Mouse (Mus musculus): ENCODE data around the gene Ocln. TPM values are rescaled to one million over a fixed set of nuclear protein-coding genes. Genes with fewer than 3 reads are reported as not detected.

The Ocln gene
- polyA plus RNA-seq, 1 experiment from 2014 or later = 76.9 TPM

DNA sequence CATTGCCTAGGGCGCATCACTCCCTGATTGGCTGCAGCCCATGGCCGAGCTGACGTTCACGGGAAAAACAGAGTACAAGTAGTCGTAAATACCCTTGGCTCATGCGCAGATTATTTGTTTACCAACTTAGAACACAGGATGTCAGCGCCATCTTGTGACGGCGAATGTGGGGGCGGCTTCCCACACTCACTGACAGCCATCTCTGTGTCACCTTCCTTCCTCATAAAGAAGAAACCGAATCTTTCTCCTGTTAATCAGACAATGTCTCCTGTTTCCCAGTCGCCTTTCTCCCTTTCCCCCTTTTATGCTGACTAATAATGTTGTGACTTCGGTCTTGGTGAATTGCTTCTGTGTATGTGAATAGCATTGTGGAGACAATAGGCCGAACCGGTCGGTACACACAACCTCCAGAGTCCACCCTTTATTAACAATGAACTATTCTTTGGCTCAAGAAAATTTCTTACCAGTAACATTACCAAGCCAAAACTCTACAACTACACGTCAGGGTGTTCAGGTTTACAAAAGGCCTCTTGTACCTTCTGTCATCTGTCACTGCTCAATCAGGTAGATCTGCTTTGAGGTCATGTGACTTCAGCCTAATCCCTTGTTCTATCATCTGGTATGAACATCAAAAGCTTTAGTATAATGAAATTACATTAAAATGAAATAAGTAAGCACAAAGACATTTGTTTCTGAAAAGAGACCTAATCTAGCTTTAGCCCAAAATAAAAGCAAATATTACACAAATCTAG lies 41.7 kb upstream of the Ocln start:
- Histone ChIP-seq H3K4me3 (ENCODE audit: low read depth, low read length) (no peak overlapping the region), H3K27me3 (replicated peaks; ENCODE audit: insufficient read depth, low read length) (no peaks in the 10 kb centered on the region), H3K27ac (ENCODE audit: low read length) (peak overlapping the region; percentile 70), H3K9me3 (ENCODE audit: low read length) (no peaks in the 10 kb centered on the region), H3K36me3 (ENCODE audit: insufficient read depth, low read length) (no peaks in the 10 kb centered on the region), H3K9ac (replicated peaks; ENCODE audit: low read depth) (no peak overlapping the region), H3K4me2 (replicated peaks; ENCODE audit: low read depth, low read length) (no peak overlapping the region), H3K4me1 (ENCODE audit: insufficient read depth, low read depth, low read length) (no peaks in the 10 kb centered on the region)
- TF ChIP-seq EP300 (IDR thresholded peaks at IDR 0.05) (no peak), CTCF (IDR thresholded peaks at IDR 0.05) (no peak; the same call in 1 of the 2 replicates)
- ATAC-seq (peak; percentile 73), DNase-seq (ENCODE audit: low spot score) (peak; percentile 74)
- 54% methylated on average over 11 of the region's 17 CpGs for WGBS

DNA sequence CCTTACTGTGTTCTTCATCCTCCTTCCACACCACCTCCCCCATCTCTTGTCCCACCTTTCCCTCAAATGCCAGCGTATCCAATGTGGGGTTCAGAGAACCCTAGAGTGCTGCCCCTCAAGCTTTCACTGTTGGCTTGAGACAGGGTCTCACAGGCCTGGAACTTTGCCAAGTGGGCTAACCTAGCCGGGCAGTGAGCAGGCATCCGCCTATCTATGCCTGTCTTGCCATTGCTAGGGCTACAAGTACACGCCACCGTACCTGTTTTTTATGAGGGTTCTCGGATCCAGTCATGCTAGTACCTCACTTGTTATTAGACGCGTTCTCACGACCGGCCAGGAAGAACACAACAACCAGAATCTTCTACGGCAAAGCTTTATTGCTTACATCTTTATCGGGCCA lies 36.1 kb upstream of the Ocln start:
- no peaks in the 10 kb centered on the region for H3K27me3 ChIP-seq (replicated peaks; ENCODE audit: insufficient read depth, low read length)
- H3K27ac ChIP-seq (ENCODE audit: low read length) = no peak overlapping the region
- no peaks in the 10 kb centered on the region for H3K4me1 ChIP-seq (ENCODE audit: insufficient read depth, low read depth, low read length)
- DNase-seq (ENCODE audit: low spot score) (no peak), ATAC-seq (no peak)
- no peak overlapping the region for H3K4me2 ChIP-seq (replicated peaks; ENCODE audit: low read depth, low read length)
- H3K9ac ChIP-seq (replicated peaks; ENCODE audit: low read depth) = no peak overlapping the region
- TF ChIP-seq EP300 (IDR thresholded peaks at IDR 0.05) (no peak), CTCF (IDR thresholded peaks at IDR 0.05) (no peak)
- no peaks in the 10 kb centered on the region for H3K9me3 ChIP-seq (ENCODE audit: low read length)
- WGBS = 85% methylated on average over 11 of the region's 12 CpGs
- H3K36me3 ChIP-seq (ENCODE audit: insufficient read depth, low read length) = no peaks in the 10 kb centered on the region
- 0 out of 2 replicates have a peak overlapping the region, but pooled peaks have one; percentile 2 for H3K4me3 ChIP-seq (ENCODE audit: low read depth, low read length)

DNA sequence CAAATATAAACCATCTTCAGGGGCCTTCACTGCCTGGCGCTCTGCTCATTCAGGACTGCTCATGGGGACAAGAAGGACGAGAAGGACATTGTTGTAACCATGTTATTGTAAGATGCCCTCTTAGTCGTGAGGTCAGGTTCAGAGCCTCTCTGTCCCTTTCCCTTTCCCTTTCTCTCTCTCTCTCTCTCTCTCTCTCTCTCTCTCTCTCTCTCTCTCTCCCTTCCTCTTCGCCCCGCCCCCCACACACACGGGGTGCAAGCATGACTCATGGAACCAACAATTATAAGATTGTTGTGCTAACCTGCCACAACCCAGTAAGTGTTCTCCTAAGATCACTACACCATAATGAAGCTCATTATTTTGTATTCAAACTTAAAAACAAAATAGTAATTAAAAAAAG lies 29.6 kb upstream of the Ocln start:
- ATAC-seq = no peak
- Histone ChIP-seq H3K36me3 (ENCODE audit: insufficient read depth, low read length) (no peaks in the 10 kb centered on the region), H3K4me1 (ENCODE audit: insufficient read depth, low read depth, low read length) (no peaks in the 10 kb centered on the region), H3K27me3 (replicated peaks; ENCODE audit: insufficient read depth, low read length) (no peaks in the 10 kb centered on the region), H3K9ac (replicated peaks; ENCODE audit: low read depth) (no peak overlapping the region), H3K4me2 (replicated peaks; ENCODE audit: low read depth, low read length) (no peak overlapping the region), H3K4me3 (ENCODE audit: low read depth, low read length) (no peak overlapping the region), H3K27ac (ENCODE audit: low read length) (peak overlapping the region; percentile 21; the same call in 1 of the 2 replicates), H3K9me3 (ENCODE audit: low read length) (no peaks in the 10 kb centered on the region)
- TF ChIP-seq CTCF (IDR thresholded peaks at IDR 0.05) (no peak), EP300 (IDR thresholded peaks at IDR 0.05) (no peak)
- 37% methylated on average over 6 of the region's 6 CpGs for WGBS
- DNase-seq (ENCODE audit: low spot score) = no peak

DNA sequence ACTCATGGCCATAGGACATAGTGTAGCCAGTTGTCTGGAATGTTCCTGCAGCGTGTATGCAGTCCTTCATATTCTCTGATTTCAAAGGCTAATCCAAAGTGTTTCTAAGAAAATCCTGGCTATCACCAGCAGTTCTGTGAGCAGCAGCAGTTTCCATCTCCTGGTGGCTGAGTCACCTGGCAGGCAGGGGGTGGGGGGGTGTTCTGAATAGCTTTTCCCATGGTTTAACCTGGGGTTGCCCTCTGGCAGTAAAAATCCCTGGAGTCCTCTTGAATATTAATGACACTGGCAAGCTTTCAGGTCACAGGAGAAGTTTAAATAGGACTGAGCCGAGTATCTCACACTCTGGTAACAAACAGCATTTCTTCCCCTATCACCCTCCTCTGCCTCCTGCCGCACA lies 29.2 kb upstream of the Ocln start:
- Histone ChIP-seq H3K36me3 (ENCODE audit: insufficient read depth, low read length) (no peaks in the 10 kb centered on the region), H3K4me1 (ENCODE audit: insufficient read depth, low read depth, low read length) (no peaks in the 10 kb centered on the region), H3K27me3 (replicated peaks; ENCODE audit: insufficient read depth, low read length) (no peaks in the 10 kb centered on the region), H3K9ac (replicated peaks; ENCODE audit: low read depth) (no peak overlapping the region), H3K9me3 (ENCODE audit: low read length) (no peaks in the 10 kb centered on the region), H3K27ac (ENCODE audit: low read length) (peak overlapping the region; percentile 21; the same call in 1 of the 2 replicates), H3K4me2 (replicated peaks; ENCODE audit: low read depth, low read length) (no peak overlapping the region), H3K4me3 (ENCODE audit: low read depth, low read length) (no peak overlapping the region)
- ATAC-seq (peak; percentile 46), DNase-seq (ENCODE audit: low spot score) (peak; percentile 35)
- no peak for TF ChIP-seq EP300 (IDR thresholded peaks at IDR 0.05)
- no peak for TF ChIP-seq CTCF (IDR thresholded peaks at IDR 0.05)
- WGBS = 10% methylated on average over 3 of the region's 3 CpGs

DNA sequence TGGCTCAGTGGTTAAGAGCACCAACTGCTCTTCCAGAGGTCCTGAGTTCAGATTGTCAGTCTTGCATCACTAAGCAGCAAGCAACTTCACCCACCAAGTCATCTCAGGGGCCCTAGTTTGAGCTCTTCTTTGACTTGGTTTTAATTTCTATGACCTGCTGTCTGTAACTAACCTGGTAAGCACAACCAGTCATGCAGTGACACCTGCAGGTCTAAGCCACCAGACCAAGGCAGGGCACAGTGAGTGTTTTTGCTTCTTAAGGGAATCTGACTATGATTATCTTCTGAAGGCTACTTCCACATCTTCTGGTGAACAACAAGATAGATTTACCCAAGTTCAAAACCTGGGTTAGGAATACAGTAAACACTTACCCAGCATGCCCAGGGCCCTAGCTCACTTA lies 27.4 kb upstream of the Ocln start:
- DNase-seq (ENCODE audit: low spot score) (no peak), ATAC-seq (no peak)
- H3K4me3 ChIP-seq (ENCODE audit: low read depth, low read length) = no peak overlapping the region
- no peaks in the 10 kb centered on the region for H3K27me3 ChIP-seq (replicated peaks; ENCODE audit: insufficient read depth, low read length)
- peak; percentile 28; the same call in 1 of the 2 replicates for TF ChIP-seq CTCF (IDR thresholded peaks at IDR 0.05)
- no peak for TF ChIP-seq EP300 (IDR thresholded peaks at IDR 0.05)
- H3K36me3 ChIP-seq (ENCODE audit: insufficient read depth, low read length) = no peaks in the 10 kb centered on the region
- H3K27ac ChIP-seq (ENCODE audit: low read length) = no peak overlapping the region
- no peaks in the 10 kb centered on the region for H3K4me1 ChIP-seq (ENCODE audit: insufficient read depth, low read depth, low read length)
- H3K4me2 ChIP-seq (replicated peaks; ENCODE audit: low read depth, low read length) = no peak overlapping the region
- no peaks in the 10 kb centered on the region for H3K9me3 ChIP-seq (ENCODE audit: low read length)
- H3K9ac ChIP-seq (replicated peaks; ENCODE audit: low read depth) = no peak overlapping the region

DNA sequence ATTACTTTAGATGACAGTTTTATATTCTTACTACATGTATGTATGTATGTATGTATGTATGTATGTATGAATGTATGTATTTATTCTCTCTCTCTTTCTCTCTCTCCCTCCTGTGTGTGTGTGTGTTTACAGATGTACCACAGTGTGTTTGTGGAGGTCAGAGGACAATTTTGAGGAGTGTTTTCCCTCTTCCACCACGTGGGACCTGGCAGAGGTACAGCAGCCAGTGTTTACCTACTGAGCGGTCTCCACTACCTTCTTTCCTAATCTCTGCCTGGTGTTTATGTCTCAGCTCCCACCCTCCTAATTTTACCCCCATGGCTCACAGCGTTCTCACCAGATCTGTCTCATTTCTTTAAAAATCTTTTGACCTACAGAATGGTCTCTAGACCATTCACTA lies 26.7 kb upstream of the Ocln start:
- ATAC-seq (no peak), DNase-seq (ENCODE audit: low spot score) (no peak)
- H3K4me1 ChIP-seq (ENCODE audit: insufficient read depth, low read depth, low read length) = no peaks in the 10 kb centered on the region
- H3K27ac ChIP-seq (ENCODE audit: low read length) = no peak overlapping the region
- H3K36me3 ChIP-seq (ENCODE audit: insufficient read depth, low read length) = no peaks in the 10 kb centered on the region
- 31% methylated on average over 3 of the region's 3 CpGs for WGBS
- H3K27me3 ChIP-seq (replicated peaks; ENCODE audit: insufficient read depth, low read length) = no peaks in the 10 kb centered on the region
- no peaks in the 10 kb centered on the region for H3K9me3 ChIP-seq (ENCODE audit: low read length)
- H3K4me3 ChIP-seq (ENCODE audit: low read depth, low read length) = no peak overlapping the region
- no peak overlapping the region for H3K4me2 ChIP-seq (replicated peaks; ENCODE audit: low read depth, low read length)
- TF ChIP-seq CTCF (IDR thresholded peaks at IDR 0.05) (no peak), EP300 (IDR thresholded peaks at IDR 0.05) (no peak)
- H3K9ac ChIP-seq (replicated peaks; ENCODE audit: low read depth) = no peak overlapping the region

Data from lung, postnatal 0 days (tissue).